Mouse (Mus musculus) liver, embryonic 14.5 days (tissue): Measurements from ENCODE around the gene Wdfy4. TPM values are rescaled to one million over a fixed set of nuclear protein-coding genes. Genes with fewer than 3 reads are reported as not detected.

ENCODE experiments used
- ATAC-seq: fragments of 200-750 bp; cut with Nextera tagmentation; 2 replicates; pipeline ENCODE4 v1.8.0; 2017; ENCODE audit warnings: moderate number of reproducible peaks, mild to moderate bottlenecking, moderate library complexity; ENCODE audit not compliant: insufficient read depth
- DNase-seq, 3 experiments: peaks; one replicate each; pipeline ENCODE4 v3.0.0-alpha.2; 2012 to 2013; ENCODE audit warnings: low read depth in 3 of 3, low spot score in 3 of 3
- H3K27ac ChIP-seq: fragments of 300-500 bp; sonication (generic); 2 replicates; pipeline ENCODE4 v1.5.1; 2014; ENCODE audit warnings: moderate library complexity, mild to moderate bottlenecking, control low read depth, inconsistent platforms
- H3K27me3 ChIP-seq: fragments of 300-500 bp; sonication (generic); 2 replicates; pipeline ENCODE4 v1.6.1; 2014; ENCODE audit warnings: mild to moderate bottlenecking, low read length, moderate library complexity; ENCODE audit not compliant: control insufficient read depth, insufficient read depth
- H3K36me3 ChIP-seq: fragments of 300-500 bp; sonication (generic); replicated peaks from 2 replicates; pipeline ENCODE4 v1.6.1; 2014; ENCODE audit warnings: low read depth; ENCODE audit not compliant: control insufficient read depth, insufficient read depth
- H3K4me1 ChIP-seq, 2 experiments: fragments of 200-500 bp in 1 of 2; fragments of 300-500 bp in 1 of 2; sonication (generic) in 1 of 2; replicated peaks; 2 replicates each; pipeline ENCODE4 v1.6.1; 2012 to 2014; ENCODE audit warnings: antibody characterized with exemption in 1 of 2, inconsistent platforms in 1 of 2, low read length in 1 of 2; ENCODE audit not compliant: control insufficient read depth in 2 of 2, insufficient read depth in 2 of 2
- H3K4me2 ChIP-seq: fragments of 300-500 bp; sonication (generic); 2 replicates; pipeline ENCODE4 v1.6.1; 2014; ENCODE audit warnings: low read depth, mild to moderate bottlenecking, control low read depth, moderate library complexity
- H3K4me3 ChIP-seq, 2 experiments: fragments of 200-500 bp in 1 of 2; fragments of 300-500 bp in 1 of 2; sonication (generic) in 1 of 2; 2 replicates each; pipeline ENCODE4 v1.5.1; 2012 to 2014; ENCODE audit warnings: low read depth in 2 of 2, low read length in 2 of 2, mild to moderate bottlenecking in 2 of 2, control low read depth in 1 of 2, inconsistent platforms in 1 of 2, moderate library complexity in 1 of 2; ENCODE audit not compliant: insufficient read depth in 1 of 2
- H3K9ac ChIP-seq: fragments of 300-500 bp; sonication (generic); replicated peaks from 2 replicates; pipeline ENCODE4 v1.6.1; 2014; ENCODE audit warnings: mild to moderate bottlenecking, control low read depth, moderate library complexity
- H3K9me3 ChIP-seq: fragments of 300-500 bp; sonication (generic); 2 replicates; pipeline ENCODE4 v1.6.1; 2016; ENCODE audit warnings: low read length, mixed read lengths; ENCODE audit not compliant: control insufficient read depth
- CTCF ChIP-seq: IDR thresholded peaks from 2 replicates; pipeline ENCODE4 v1.5.1; 2016; ENCODE audit warnings: antibody characterized with exemption, low read depth, control low read depth
- EP300 ChIP-seq: IDR thresholded peaks from 2 replicates; pipeline ENCODE4 v1.6.1; 2016; ENCODE audit warnings: antibody characterized with exemption, low read depth
- WGBS: fragments of 180-500 bp; shearing (Covaris S2); extraction: QIAGEN DNeasy Blood & Tissue Kit; methylation state at CpG from one replicate; pipeline ENCODE4 v1.1.7; 2014; ENCODE audit not compliant: insufficient replicate concordance; 5-methylcytosine and 5-hydroxymethylcytosine counted together
- polyA plus RNA-seq, 2 experiments: library from polyadenylated mRNA; depleted of rRNA in 1 of 2; stranded (reverse) in 1 of 2; unstranded in 1 of 2; fragments of >200 nt; fragmentation: Nextera tagmentation in 1 of 2; extraction: Ambion mirVana in 1 of 2; gene quantifications; 2 replicates each; pipeline versions ENCODE4 v1.2.1 to v1.2.3; 2012 to 2014

The Wdfy4 gene
- polyA plus RNA-seq, 2 experiments, result 1.2 TPM

DNA sequence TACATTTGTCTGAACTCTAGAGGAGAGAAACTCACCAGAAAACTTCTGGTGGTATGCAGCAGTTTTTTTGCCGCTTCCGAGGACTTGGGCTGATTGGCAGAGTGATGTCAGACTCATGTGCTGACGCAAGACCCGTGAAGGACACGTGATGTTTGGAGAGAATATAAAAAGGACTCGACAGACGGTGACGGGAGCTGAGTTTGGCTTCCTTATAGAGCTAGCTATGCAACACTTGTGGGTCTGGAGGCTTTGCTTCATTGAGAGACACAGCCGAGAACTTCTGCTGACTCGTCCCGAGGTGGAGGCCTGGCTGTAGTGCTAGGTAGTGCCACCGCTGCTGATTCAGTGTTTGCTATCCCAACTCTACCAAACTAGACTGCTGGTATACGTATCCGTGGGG lies 18.5 kb upstream of the Wdfy4 start:
- Histone ChIP-seq H3K36me3 (no peaks in the 10 kb centered on the region), H3K27ac (no peak overlapping the region), H3K4me3 (no peak overlapping the region), H3K27me3 (no peaks in the 10 kb centered on the region), H3K9ac (no peak overlapping the region), H3K4me1 (no peaks in the 10 kb centered on the region), H3K4me2 (no peak overlapping the region), H3K9me3 (no peaks in the 10 kb centered on the region)
- WGBS, result 69% methylated on average over 14 of the region's 14 CpGs
- TF ChIP-seq CTCF (no peak), EP300 (no peak)
- ATAC-seq (no peak), DNase-seq (no peak)

DNA sequence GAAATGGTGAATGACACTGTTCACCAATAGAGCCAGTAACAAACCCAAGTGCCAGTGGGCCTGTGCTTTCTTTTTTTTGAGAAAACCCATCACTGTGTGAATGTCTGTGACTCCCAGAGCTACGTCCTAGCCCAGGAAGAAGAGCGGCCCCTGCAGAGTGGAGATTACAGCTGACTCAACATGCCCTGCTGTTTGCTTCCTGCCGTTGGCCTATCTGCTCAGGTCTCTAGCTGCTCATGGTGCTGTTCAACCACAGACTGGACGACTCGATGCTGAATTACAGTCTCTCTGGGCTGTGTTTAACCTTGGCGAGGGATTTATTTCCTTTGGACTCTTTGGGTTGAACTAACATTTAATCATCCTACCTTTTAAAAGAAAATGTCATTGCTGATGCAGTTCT lies 17.6 kb upstream of the Wdfy4 start:
- H3K27me3 ChIP-seq, result no peaks in the 10 kb centered on the region
- no peaks in the 10 kb centered on the region for H3K36me3 ChIP-seq
- TF ChIP-seq EP300, result no peak
- no peak for TF ChIP-seq CTCF
- 21% methylated on average over 6 of the region's 6 CpGs for WGBS
- DNase-seq, result no peak
- H3K4me3 ChIP-seq, result no peak overlapping the region
- ATAC-seq, result no peak
- H3K4me1 ChIP-seq, result no peaks in the 10 kb centered on the region
- no peak overlapping the region for H3K9ac ChIP-seq
- no peak overlapping the region for H3K27ac ChIP-seq
- H3K4me2 ChIP-seq, result no peak overlapping the region
- H3K9me3 ChIP-seq, result no peaks in the 10 kb centered on the region

DNA sequence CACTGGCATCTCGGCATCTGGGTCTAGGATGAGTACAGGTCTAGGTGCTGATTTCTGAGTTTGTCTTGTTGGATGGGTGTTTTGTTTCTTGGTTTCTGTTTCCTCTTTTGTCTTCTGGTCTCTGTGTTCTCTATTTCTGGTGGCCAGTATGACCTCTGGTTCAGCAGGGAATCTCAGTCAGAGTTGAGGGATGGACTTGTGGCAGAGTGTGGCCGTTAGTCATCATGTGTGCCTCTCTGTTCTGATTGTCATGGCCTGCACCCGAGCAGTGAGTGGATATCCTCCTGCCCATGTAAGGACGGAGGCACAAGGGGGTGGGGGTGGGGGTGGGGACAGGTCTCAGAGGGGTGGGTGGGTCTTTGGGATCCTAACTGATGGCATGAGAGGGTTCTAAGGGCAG lies 16.9 kb upstream of the Wdfy4 start:
- H3K9ac ChIP-seq, result no peak overlapping the region
- no peak overlapping the region for H3K4me3 ChIP-seq
- ATAC-seq (no peak), DNase-seq (no peak)
- WGBS, result 37% methylated on average over 4 of the region's 4 CpGs
- no peaks in the 10 kb centered on the region for H3K4me1 ChIP-seq
- H3K9me3 ChIP-seq, result no peaks in the 10 kb centered on the region
- no peak overlapping the region for H3K27ac ChIP-seq
- no peaks in the 10 kb centered on the region for H3K36me3 ChIP-seq
- TF ChIP-seq EP300 (no peak), CTCF (no peak)
- no peaks in the 10 kb centered on the region for H3K27me3 ChIP-seq
- no peak overlapping the region for H3K4me2 ChIP-seq

DNA sequence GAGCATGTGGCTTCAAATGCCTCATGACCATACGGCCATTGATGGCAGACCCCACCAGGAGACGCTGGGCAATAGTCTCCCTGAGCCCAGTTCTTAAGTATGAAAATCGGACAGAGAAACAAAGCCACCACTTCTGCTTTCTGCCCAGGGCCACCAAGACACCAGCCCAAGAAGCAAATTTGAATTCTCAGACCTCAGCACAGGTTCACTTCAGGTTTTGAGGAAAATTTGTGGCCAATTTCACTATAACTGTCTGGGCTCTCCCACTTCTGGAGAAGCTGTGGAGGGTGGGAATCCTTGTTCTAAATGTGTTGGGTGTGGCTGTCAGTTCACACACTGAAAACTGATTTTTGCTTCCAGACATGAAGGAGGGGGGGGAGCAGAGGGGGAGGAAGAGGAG lies 8.9 kb upstream of the Wdfy4 start:
- H3K36me3 ChIP-seq, result no peaks in the 10 kb centered on the region
- no peaks in the 10 kb centered on the region for H3K27me3 ChIP-seq
- 19% methylated on average over 3 of the region's 3 CpGs for WGBS
- no peaks in the 10 kb centered on the region; a peak in 1 of 4 replicates for H3K4me1 ChIP-seq
- no peak for DNase-seq
- H3K9me3 ChIP-seq, result no peaks in the 10 kb centered on the region
- H3K4me2 ChIP-seq, result 0 out of 2 replicates have a peak overlapping the region, but pooled peaks have one; percentile 11
- H3K4me3 ChIP-seq, result no peak overlapping the region
- no peak overlapping the region for H3K9ac ChIP-seq
- no peak for ATAC-seq
- TF ChIP-seq EP300 (no peak), CTCF (no peak)
- H3K27ac ChIP-seq, result no peak overlapping the region

DNA sequence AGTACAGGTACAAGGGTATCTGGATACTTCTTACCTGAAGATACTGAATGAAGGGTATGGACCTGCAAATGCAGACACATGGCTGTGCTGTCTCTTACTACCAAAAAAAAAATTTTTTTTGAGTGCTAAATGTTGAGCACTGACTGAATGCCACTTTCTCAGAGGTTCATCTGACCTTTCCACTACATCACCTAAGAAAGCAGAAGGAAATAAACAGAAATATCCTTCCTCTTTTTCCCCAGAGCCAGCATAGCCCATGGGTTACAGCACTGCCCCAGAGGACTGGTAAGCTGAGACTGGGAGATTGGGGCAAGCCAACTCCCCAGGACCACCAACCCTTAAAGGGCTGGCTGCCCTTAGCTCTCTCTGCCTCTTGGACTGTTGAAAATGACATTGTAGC lies 8.5 kb upstream of the Wdfy4 start:
- DNase-seq, result no peak

DNA sequence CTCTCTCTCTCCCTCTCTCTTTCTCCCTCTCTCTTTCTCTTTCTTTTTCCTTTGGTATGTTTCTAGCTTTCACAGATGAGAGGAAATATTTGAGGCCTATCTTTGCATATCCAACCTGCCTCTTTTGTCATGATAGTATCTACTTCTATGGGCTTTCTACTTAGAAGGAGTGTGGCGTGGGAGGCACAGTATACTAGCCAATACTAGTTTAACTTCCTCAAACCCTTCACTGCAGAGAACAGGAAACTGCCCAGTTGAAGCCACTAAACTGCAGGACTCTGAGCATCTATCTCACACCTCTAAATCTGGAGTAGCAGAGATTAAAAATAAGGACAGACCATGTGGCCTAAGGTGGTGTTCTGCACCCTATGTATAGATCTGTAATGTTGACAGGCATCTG lies 5.3 kb upstream of the Wdfy4 start:
- H3K4me3 ChIP-seq, result no peak overlapping the region
- H3K36me3 ChIP-seq, result no peaks in the 10 kb centered on the region
- no peaks in the 10 kb centered on the region; a peak in 1 of 4 replicates for H3K4me1 ChIP-seq
- TF ChIP-seq CTCF (no peak), EP300 (no peak)
- H3K27me3 ChIP-seq, result no peaks in the 10 kb centered on the region
- no peak overlapping the region for H3K9ac ChIP-seq
- no peak overlapping the region for H3K4me2 ChIP-seq
- 15% methylated on average over 1 of the region's 1 CpGs for WGBS
- DNase-seq (no peak), ATAC-seq (no peak)
- no peak overlapping the region for H3K27ac ChIP-seq
- H3K9me3 ChIP-seq, result no peaks in the 10 kb centered on the region

More for the DNA sequence above, 8.5 kb upstream of the Wdfy4 start:
- Histone ChIP-seq H3K4me3 (no peak overlapping the region), H3K36me3 (no peaks in the 10 kb centered on the region), H3K4me1 (no peaks in the 10 kb centered on the region; a peak in 1 of 4 replicates), H3K27ac (no peak overlapping the region), H3K9ac (no peak overlapping the region), H3K4me2 (0 out of 2 replicates have a peak overlapping the region, but pooled peaks have one; percentile 11), H3K9me3 (no peaks in the 10 kb centered on the region), H3K27me3 (no peaks in the 10 kb centered on the region)
- TF ChIP-seq EP300 (no peak), CTCF (no peak)
- no peak for ATAC-seq
